Mouse (Mus musculus) stomach, postnatal 0 days (tissue): ENCODE data around the gene 4921536K21Rik. TPM values are rescaled to one million over a fixed set of nuclear protein-coding genes. Genes with fewer than 3 reads are reported as not detected.

ENCODE experiments used
- ATAC-seq: fragments of 200-750 bp; cut with Nextera tagmentation; 2 replicates; pipeline ENCODE4 v1.8.0; 2017; ENCODE audit not compliant: low FRiP score, low TSS enrichment
- DNase-seq: peaks from one replicate; pipeline ENCODE4 v3.0.0-alpha.2; 2016; ENCODE audit warnings: low spot score
- H3K27ac ChIP-seq: fragments of 300-500 bp; sonication (generic); replicated peaks from 2 replicates; pipeline ENCODE4 v1.5.1; 2014; ENCODE audit warnings: mild to moderate bottlenecking, control low read depth
- H3K27me3 ChIP-seq: fragments of 300-500 bp; sonication (generic); 2 replicates; pipeline ENCODE4 v1.6.1; 2014; ENCODE audit warnings: low read length; ENCODE audit not compliant: control insufficient read depth, insufficient read depth
- H3K36me3 ChIP-seq: fragments of 300-500 bp; sonication (generic); 2 replicates; pipeline ENCODE4 v1.6.1; 2014; ENCODE audit warnings: low read length, mixed read lengths; ENCODE audit not compliant: control insufficient read depth, insufficient read depth
- H3K4me1 ChIP-seq: fragments of 300-500 bp; sonication (generic); replicated peaks from 2 replicates; pipeline ENCODE4 v1.6.1; 2014; ENCODE audit warnings: antibody characterized with exemption; ENCODE audit not compliant: control insufficient read depth, insufficient read depth
- H3K4me2 ChIP-seq: fragments of 300-500 bp; sonication (generic); replicated peaks from 2 replicates; pipeline ENCODE4 v1.6.1; 2014; ENCODE audit warnings: low read depth, mild to moderate bottlenecking, control low read depth, moderate library complexity
- H3K4me3 ChIP-seq: fragments of 300-500 bp; sonication (generic); 2 replicates; pipeline ENCODE4 v1.5.1; 2014; ENCODE audit warnings: low read depth, low read length, control low read depth
- H3K9ac ChIP-seq: fragments of 300-500 bp; sonication (generic); 2 replicates; pipeline ENCODE4 v1.6.1; 2014; ENCODE audit warnings: mild to moderate bottlenecking, low read length, control low read depth, mixed read lengths
- H3K9me3 ChIP-seq: fragments of 300-500 bp; sonication (generic); 2 replicates; pipeline ENCODE4 v1.6.1; 2016; ENCODE audit warnings: low read length; ENCODE audit not compliant: control insufficient read depth
- CTCF ChIP-seq: IDR thresholded peaks from 2 replicates; pipeline ENCODE4 v1.5.1; 2016; ENCODE audit warnings: antibody characterized with exemption, low read depth, mild to moderate bottlenecking, moderate library complexity
- EP300 ChIP-seq: optimal IDR thresholded peaks from 2 replicates; pipeline ENCODE3; 2016; ENCODE audit warnings: antibody characterized with exemption
- WGBS: fragments of 180-500 bp; shearing (Covaris S2); extraction: QIAGEN DNeasy Blood & Tissue Kit; methylation state at CpG from one replicate; pipeline ENCODE4 v1.1.7; 2014; 5-methylcytosine and 5-hydroxymethylcytosine counted together
- polyA plus RNA-seq: library from polyadenylated mRNA; unstranded; fragments of >200 nt; fragmentation: Nextera tagmentation; extraction: Ambion mirVana; gene quantifications from 2 replicates; pipeline ENCODE4 v1.2.1, GENCODE M21; 2015

The 4921536K21Rik gene
- polyA plus RNA-seq, 1 experiment from 2014 or later = 0.12 TPM

DNA sequence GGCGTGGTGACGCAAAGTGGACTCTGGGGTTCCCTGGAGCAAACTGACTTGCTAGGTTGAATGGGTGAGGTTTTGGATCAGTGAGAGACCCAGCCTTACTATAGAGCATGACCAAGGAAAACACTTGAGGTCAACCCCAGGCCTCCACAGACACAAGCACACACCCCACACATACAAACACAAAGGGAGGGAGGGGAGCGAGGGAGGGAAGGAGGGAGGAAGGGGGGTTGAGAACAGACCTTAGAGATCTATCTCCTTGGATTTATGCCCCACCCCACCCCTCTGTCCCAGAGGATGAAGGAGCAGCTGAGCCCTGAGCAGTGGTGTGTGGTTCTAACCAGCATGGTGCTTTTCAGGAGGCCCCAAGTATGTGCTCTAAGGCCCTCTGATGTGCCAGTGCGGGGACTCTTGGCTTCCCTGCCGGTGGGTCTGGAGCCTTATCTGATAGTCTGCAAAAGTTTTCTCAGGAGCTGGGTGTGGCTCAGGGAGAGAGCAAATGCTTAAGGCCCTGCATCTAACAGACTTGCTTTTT, 44.1 kb downstream of the 4921536K21Rik start:
- no peak for ATAC-seq

DNA sequence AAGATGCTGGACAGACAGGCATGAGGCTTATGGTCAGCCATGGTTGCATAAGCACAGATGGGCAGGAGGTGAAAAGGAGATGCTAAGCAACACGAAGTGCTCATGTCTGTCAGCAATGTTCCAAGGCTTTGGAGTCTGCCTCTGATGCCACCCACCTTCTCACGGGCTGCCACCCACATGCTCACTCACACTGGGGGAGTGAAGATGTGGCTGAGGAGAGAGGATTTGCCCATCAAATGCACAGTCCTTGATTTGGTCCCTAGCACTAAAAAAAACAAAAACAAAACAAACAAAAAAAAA, 44.6 kb downstream of the 4921536K21Rik start:
- Histone ChIP-seq H3K9ac (no peak overlapping the region), H3K9me3 (no peaks in the 10 kb centered on the region), H3K4me3 (no peak overlapping the region), H3K4me2 (no peak overlapping the region), H3K4me1 (no peaks in the 10 kb centered on the region), H3K27me3 (no peaks in the 10 kb centered on the region), H3K27ac (no peak overlapping the region), H3K36me3 (no peaks in the 10 kb centered on the region)
- TF ChIP-seq EP300 (no peak), CTCF (no peak)
- DNase-seq (no peak), ATAC-seq (no peak)
- 79% methylated on average over 2 of the region's 2 CpGs for WGBS

More for the DNA sequence above, 44.1 kb downstream of the 4921536K21Rik start:
- Histone ChIP-seq H3K4me2 (no peak overlapping the region), H3K27ac (no peak overlapping the region), H3K4me3 (no peak overlapping the region), H3K9ac (no peak overlapping the region), H3K9me3 (no peaks in the 10 kb centered on the region), H3K4me1 (no peaks in the 10 kb centered on the region), H3K36me3 (no peaks in the 10 kb centered on the region), H3K27me3 (no peaks in the 10 kb centered on the region)
- DNase-seq = no peak
- TF ChIP-seq EP300 = no peak
- TF ChIP-seq CTCF = no peak
- WGBS = 52% methylated on average over 5 of the region's 5 CpGs

DNA sequence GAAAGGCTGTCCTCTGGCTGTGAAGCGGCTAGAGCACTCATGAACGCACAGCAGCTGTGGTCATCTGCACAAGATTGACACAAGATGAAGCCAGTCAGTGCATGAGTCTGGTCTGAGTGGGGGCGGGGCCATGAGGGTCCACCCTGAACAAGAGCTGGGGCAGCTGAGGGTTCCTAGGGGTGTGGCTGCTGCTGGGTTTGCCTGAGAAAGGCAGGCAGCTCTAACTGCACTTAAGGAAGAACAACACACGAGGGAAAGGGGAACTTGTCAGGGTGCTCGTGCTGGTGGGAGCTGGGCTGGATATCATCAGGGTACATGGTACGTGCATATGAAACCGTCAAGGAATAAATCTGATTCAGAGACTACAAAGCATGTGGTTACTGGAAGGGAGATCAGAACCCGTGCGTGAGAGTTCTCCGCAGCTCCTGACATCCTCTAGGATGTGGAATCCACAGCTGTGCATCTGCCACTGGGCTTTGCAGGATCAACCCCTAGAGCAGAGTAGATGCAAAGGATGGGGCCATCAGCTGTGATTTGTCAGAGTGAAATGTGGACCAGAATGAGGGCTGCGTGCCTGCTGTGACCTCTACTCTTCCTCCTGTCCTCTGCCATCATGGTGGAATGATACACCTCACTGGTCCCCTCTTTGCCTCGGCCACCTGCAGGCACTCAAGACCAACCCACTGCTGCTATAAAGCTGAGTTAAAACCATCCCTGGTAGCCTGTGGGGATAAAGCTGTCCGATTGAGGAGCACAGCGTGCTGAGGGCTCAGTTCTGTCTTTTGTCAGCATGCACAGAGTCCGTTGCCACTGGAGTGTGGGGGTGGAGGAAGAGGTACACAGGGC, 45.2 kb downstream of the 4921536K21Rik start:
- no peak overlapping the region for H3K27ac ChIP-seq
- TF ChIP-seq EP300 = no peak
- TF ChIP-seq CTCF = no peak
- H3K9ac ChIP-seq = no peak overlapping the region
- DNase-seq (no peak), ATAC-seq (0 out of 2 replicates have a peak, but pooled peaks have one; percentile 49)
- H3K9me3 ChIP-seq = no peaks in the 10 kb centered on the region
- H3K4me3 ChIP-seq = no peak overlapping the region
- H3K4me2 ChIP-seq = no peak overlapping the region
- H3K27me3 ChIP-seq = no peaks in the 10 kb centered on the region
- WGBS = 75% methylated on average over 15 of the region's 15 CpGs
- H3K36me3 ChIP-seq = no peaks in the 10 kb centered on the region
- H3K4me1 ChIP-seq = no peaks in the 10 kb centered on the region

DNA sequence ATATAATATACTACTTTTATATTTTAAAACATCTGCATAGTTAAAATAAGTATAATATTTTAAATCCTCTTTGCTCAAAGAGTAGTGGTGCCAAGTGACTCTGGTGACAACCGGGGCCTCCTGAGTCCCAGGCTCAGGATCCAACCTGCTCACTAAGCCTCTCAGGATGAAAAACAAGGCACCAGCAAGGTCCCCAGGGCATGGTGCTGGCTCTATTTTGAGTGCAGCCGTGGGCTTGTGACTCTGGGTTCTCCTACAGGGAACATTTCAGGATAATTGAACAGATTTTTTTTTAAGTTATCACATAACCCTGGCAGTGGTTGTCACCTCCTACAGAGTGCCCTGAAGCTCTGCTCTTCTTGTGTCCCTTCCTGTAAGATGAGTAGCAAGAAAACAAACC, 48.5 kb downstream of the 4921536K21Rik start:
- no peak for ATAC-seq
- no peak overlapping the region for H3K4me2 ChIP-seq
- DNase-seq = no peak
- no peak overlapping the region for H3K9ac ChIP-seq
- no peaks in the 10 kb centered on the region for H3K4me1 ChIP-seq
- H3K27ac ChIP-seq = no peak overlapping the region
- H3K4me3 ChIP-seq = no peak overlapping the region
- H3K9me3 ChIP-seq = no peaks in the 10 kb centered on the region
- H3K27me3 ChIP-seq = no peaks in the 10 kb centered on the region
- WGBS = 58% methylated on average over 2 of the region's 2 CpGs
- no peak for TF ChIP-seq CTCF
- no peak for TF ChIP-seq EP300
- H3K36me3 ChIP-seq = no peaks in the 10 kb centered on the region

DNA sequence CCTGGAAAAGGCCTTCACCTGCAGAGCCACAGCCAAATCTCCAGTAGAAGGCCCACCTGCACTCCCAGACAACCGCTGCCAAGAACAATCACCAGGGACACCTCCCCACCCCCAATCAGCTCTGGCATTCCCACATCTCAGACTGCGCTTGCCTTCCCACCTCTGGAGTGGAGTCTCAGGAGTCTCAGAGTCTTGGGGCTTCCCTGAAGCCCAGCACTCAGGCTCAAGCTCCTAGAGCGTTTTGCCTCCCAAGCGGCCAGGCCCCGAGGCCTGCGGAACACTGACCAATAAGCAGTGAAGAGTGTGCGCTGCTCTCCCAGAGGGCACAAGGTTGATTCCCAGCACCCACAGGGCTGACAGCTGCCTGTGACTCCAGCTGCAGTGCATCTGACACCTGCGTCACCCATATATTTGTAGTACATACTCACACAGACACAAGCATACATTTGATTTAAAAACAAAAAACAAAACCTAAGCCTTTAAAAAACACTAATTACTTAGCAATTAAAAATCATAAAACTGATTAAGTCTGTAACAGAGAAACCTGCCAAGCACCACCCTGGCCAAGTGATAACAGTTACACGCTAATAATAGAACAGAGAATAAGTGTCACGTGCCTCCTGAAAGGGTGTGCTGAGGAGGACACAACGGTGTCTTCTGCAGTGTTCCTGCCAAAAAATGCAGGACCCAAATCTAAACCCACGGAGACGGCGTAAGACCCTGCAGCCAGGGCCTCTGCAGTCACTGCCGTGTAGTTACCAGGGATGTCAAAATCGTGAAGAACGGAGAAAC, 50.8 kb downstream of the 4921536K21Rik start:
- no peaks in the 10 kb centered on the region for H3K27me3 ChIP-seq
- H3K4me3 ChIP-seq = no peak overlapping the region
- H3K9ac ChIP-seq = no peak overlapping the region
- H3K9me3 ChIP-seq = no peaks in the 10 kb centered on the region
- H3K4me1 ChIP-seq = no peaks in the 10 kb centered on the region
- H3K27ac ChIP-seq = no peak overlapping the region
- DNase-seq (no peak), ATAC-seq (no peak)
- 76% methylated on average over 17 of the region's 17 CpGs for WGBS
- H3K4me2 ChIP-seq = no peak overlapping the region
- no peaks in the 10 kb centered on the region for H3K36me3 ChIP-seq
- TF ChIP-seq EP300 (no peak), CTCF (no peak)

Other genes starting within 250 kb of the 4921536K21Rik start
- gene Morc2a, start 245.9 kb downstream of the 4921536K21Rik start, polyA plus RNA-seq = 6.9 and 8.8 TPM in 2 replicates
- gene Osbp2, start 31.2 kb downstream of the 4921536K21Rik start, polyA plus RNA-seq = 0.42 and 0.69 TPM in 2 replicates
- gene Dusp18, start 142 bp upstream of the 4921536K21Rik start, polyA plus RNA-seq = 2.8 TPM in 2 replicates
- gene Slc35e4, start 19.6 kb upstream of the 4921536K21Rik start, polyA plus RNA-seq = 7.3 and 7.5 TPM in 2 replicates
- gene Tcn2, start 37.1 kb upstream of the 4921536K21Rik start, polyA plus RNA-seq = 47.5 and 53.3 TPM in 2 replicates
- gene Pes1, start 68.9 kb upstream of the 4921536K21Rik start, polyA plus RNA-seq = 41.8 and 42.6 TPM in 2 replicates
- 0.08 TPM in 1 of 2 replicates, not detected in the other for gene 4930556J24Rik, start 81.7 kb upstream of the 4921536K21Rik start, polyA plus RNA-seq
- 43.4 and 52.0 TPM in 2 replicates for gene Gal3st1, start 88.5 kb upstream of the 4921536K21Rik start, polyA plus RNA-seq
- 2.5 and 3.8 TPM in 2 replicates for gene Sec14l4, start 136.4 kb upstream of the 4921536K21Rik start, polyA plus RNA-seq
- 0.12 and 0.15 TPM in 2 replicates for gene Sec14l3, start 169.7 kb upstream of the 4921536K21Rik start, polyA plus RNA-seq
- 19.0 and 19.1 TPM in 2 replicates for gene Mtfp1, start 200.3 kb upstream of the 4921536K21Rik start, polyA plus RNA-seq
- gene Sec14l2, start 228.3 kb upstream of the 4921536K21Rik start, polyA plus RNA-seq = 0.95 and 1.5 TPM in 2 replicates
- 19.6 and 23.2 TPM in 2 replicates for gene Rnf215, start 240.1 kb upstream of the 4921536K21Rik start, polyA plus RNA-seq